Mouse (Mus musculus) liver (tissue): Measurements from ENCODE around the gene Cdk20.

Experiments used
- DNase-seq: peaks from one replicate; pipeline ENCODE4 v3.0.0-alpha.2; 2020; ENCODE audit warnings: mixed read lengths

Cdk20 gene

DNA sequence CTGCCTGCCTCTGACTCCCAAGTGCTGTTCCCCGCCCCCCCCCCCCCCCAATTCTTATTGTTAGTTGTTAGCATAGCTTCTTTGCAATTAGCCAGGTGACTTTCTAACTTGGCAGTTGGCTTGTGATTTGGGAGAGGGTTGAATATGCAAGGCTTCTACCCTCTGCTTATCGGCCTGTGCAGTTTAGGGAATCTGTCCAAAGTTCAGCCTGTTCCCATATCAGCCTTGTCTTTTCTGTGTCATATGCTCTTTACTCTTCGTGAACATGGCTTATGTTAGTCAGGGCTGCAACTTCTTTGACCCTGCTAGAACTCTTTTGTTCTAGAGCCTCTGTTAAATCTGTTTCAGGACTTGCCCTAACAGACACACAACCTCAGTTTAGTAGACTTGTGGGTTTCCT is 7.8 kb upstream of the Cdk20 start:
- DNase-seq, result no peak

DNA sequence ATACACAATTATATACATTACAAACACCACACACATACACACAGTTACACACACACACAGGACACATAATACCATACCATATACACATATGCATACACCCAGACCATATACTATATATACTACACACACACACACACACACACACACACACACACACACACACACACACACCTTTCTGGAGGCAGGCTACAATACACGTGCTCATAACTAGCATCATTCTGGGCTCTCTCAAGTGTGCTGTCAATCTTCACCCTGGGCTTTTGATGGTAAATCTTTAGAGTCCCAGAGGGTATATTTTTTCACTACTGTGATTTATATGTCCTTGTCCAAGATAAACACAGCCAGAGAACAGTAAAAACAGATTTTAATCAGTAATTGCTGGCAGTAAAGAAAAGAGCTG is 6.8 kb upstream of the Cdk20 start:
- DNase-seq, result no peak

DNA sequence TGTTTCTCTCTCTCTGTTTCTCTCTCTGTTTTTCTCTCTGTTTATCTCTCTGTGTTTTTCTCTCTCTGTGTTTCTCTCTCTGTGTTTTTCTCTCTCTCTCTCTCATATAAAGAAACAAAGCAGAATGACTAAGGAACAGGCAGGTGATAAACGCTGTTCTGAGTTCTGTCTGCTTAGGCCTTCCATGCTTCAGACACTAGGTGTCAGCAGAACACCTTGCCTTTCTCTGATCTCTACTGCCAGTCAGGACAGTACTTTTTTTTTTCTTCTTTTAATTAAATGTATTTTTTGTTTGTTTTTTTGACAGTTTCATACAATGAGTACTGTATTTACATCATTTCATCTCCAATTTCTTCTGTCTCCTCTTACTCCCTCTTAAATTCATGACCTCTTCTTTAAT is 2.8 kb upstream of the Cdk20 start:
- DNase-seq, result no peak

DNA sequence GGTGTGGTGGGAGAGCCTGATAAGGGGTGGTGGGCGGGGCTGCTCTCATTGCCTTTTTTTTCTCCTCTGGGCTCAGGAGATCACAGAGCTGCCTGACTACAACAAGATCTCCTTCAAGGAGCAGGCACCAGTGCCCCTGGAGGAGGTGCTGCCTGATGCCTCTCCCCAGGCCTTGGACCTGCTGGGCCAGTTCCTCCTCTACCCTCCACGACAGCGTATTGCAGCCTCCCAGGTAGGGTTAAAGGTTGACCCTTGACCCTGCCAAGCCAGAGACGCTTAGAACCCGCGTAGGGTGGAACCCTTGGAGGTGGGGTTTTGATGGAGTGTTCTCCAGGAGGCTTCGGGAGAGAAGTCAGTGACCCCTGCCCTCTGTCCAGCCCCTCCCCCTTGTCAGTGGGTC is 5.7 kb downstream of the Cdk20 start:
- no peak for DNase-seq

DNA sequence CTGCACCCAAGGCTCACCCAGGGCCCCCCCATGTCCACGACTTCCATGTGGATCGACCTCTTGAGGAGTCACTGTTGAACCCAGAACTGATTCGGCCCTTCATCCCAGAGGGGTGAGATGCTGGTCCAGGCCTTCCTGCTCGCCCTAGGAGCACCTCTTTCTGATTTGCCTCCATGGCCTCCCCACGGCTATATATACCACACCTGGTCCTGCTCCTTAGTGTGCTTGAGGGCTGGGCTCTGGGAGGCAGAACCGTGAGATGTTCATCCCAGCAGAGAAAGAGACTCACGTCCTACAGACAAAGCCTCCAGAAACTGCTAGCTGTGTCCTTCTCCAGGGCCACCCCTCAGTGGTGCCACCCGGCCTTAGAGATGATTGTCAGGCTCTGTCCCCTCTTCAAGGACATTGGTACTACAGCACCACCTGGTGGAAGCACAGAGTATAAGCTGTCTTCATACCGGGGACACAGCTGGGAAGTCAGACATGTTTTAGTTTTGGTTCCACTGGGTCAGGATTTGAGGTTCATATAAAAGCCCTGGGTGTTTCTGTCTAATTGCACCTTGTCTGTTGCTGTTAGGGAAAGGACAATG is 6.8 kb downstream of the Cdk20 start:
- peak; percentile 76 for DNase-seq

DNA sequence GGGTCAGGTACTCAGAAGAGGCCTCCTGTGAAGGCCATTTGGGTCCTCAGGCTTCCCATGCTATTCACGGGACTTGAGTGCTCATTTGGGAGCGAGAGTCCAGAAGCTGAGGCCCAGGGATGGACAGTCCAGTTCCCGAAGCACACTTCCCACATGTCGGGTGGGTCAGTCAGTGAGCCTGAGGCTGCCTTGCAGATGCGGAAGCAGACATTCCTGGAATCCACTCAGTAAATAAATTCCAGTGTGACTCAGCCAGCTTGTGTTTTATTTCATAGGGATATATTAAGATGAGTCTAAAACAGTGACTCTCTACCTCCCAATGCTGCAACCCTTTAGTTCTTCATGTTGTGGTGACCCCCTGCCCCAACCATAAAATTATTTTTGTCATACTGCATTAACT is 7.4 kb downstream of the Cdk20 start:
- no peak for DNase-seq

DNA sequence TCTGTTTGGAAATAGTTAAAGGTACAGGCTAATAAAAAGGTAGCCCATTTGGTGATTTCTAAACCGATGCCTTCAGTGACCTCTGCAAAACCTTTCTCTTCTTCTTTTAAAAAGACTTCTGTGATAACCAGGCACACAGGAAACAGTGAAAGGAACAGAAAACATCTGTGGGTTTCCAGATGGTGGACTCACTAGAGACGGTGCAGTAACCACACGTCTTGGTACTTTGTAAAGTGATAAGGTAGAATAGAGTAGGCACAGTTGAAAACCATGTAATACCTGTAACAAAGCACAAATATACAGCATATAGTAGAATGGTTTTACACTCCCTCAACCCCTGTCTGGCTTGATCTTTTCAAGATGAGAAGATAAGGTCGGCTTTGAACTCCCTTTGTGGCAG is 8.5 kb downstream of the Cdk20 start:
- DNase-seq, result no peak

DNA sequence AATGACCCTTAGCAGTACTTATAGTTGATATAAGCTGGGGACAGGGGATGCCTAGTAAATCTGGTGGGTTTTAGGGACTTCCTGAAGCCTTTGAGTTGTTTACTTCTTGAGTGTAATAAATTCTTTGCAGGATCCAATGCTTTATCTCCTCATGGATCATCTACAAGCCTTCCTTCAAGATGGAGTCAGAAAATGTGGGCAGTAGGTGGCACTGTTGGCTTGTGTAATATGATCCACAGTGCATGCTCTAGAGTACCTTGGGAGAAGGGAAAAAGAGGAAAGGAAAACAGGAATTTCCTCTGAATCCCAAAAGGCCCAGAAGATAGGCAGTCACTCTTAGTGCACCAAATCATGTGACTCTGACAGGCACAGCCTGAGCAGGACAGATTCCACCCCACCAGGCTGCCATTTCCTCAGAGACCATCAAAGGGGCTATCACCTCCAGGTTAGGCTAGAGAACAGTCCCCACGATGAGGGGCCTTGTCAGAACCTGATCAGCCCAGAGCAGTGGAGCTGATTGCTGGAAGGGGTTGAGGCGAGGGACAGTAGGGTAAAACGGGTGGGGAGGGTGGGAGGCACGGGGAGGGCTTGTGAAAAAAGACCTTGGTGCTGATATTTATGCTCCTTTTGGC is 11.3 kb downstream of the Cdk20 start:
- DNase-seq, result peak; percentile 49

DNA sequence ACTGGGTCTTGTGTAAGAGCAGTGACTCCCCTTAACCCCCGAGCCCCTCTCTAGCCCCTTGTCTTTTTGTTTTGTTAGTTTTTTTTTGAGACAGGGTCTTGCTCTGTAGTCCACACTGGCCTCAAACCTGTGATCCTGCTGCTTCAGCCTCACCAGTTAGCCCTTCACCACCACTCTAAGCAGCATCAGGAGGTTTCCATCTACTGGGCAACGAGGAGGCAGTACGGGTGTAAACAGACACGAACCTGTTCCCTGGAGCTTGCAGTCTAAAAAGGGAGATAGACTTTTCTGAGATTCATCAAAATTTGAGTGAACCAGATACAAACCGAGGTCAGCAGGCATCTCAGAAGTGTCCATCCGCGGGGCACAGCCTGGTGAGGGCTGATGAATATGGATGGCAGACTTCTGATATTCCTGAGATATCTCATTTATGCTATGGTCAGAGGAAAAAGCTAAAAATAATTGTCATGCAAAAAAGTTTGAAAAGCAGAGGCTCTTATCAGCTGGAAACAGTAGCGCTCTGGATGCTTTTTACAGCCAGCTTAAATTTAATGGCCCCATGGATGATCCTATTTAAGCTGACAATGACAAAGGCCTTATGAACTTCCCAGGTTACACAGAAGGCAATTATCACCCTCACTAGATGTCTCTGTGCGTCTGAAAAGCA is 13.3 kb downstream of the Cdk20 start:
- no peak for DNase-seq

DNA sequence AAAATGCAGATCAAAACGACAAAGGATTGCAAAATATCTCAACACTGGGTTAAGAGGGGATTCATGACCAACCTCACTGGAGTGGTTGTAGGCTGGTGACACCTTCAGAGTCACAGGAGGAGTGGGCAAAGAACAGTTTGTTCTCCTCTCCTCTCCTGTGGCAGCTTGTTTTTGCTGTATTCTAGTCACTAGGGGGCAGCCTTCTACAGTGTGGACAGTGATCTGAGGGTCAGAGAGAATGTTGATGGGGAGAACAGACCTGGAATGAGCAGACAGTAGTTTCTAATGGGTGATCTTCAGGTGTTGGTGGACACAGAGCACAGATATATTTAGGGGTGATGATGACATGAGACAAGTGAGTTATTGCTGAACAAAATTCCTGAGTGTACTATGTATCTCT is 15.8 kb downstream of the Cdk20 start:
- DNase-seq, result peak; percentile 27

DNA sequence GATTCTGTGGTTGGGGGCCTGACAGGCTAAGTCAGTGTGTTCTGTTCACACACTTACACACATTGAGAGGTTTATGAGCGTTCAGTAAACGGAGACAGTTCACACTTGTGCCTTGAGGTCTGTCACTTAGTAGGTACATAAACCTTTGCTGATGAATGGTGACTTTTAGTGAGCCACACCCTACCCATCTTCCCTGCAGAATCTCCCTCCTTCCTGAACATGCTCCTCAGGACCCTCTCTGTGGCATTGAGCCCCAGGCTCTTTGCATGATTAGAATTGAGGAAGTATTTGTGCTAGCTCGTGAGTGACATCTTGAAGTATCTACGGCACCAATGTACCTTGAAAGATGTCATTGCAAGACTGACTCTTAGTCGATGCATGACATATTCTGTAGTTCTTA is 16.6 kb downstream of the Cdk20 start:
- no peak for DNase-seq

DNA sequence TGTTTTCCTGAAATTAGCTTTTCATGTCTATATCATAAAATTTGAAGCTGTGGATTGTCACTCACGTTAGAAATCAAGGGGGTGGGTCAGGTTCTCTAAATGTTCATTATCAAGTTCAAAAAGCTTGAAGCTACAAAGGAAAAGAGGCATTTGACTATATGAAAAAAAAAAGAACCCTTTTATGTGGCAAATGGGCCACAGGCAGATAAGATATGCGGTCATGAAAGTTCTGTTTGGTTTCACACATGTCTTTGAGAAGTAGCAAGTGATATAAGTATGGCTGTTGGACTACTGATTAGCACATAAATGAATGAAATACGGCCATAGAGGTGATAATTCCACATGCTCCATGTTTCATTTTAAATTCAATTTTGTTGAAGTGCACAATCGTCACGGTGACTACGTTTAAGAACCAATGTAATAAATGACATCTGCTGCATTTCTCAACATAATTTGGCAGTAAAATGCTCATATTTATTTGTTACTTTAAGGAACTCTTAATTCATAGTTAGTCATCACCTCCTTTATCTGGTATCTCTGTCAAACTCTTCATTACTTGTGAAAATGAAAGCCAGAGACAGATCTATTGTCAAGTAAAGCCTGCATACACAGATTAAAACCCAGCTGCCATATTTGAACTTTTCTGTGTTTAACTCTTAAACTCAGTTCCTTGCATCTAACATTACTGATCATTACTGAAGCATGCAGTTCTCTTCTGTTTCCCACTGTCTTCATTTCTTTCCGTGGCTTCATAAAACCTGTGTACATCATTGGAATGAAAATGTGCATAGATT is 18.1 kb downstream of the Cdk20 start:
- no peak for DNase-seq

DNA sequence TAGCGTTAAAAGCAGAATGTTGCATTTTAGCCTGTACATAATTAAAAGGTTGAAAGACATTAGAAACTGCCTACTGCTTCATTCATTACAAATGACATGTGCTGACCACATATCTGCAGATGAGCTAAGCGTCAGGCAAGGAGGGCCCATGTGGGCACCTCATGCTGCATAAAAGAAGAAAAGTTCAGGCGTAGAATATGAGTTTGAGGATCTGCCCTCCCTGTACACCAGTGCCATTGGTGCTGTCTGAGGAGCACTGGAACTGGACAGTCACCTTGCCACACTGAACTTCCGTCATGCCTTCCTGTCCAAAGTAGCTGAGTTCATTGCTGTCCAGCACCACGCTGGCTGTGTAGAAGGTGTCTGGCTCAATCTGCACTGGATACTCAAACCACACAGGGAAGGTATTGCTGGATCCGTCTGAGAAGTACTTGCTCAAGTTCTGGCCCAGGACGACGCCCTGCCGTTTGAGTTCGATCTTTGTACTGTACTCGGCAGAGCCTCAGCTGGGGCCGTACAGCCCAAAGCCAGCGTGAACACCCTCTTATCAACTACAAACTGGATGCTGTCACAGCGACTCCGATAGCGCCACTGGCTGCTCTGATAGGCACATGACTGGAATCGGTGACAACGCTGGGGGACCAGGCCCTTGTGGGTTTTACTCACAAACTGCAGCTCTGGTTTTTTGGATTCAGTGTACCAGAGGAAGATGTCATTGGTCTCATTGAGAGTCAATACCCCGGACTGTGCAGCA is 25.3 kb downstream of the Cdk20 start:
- DNase-seq, result peak; percentile 77

DNA sequence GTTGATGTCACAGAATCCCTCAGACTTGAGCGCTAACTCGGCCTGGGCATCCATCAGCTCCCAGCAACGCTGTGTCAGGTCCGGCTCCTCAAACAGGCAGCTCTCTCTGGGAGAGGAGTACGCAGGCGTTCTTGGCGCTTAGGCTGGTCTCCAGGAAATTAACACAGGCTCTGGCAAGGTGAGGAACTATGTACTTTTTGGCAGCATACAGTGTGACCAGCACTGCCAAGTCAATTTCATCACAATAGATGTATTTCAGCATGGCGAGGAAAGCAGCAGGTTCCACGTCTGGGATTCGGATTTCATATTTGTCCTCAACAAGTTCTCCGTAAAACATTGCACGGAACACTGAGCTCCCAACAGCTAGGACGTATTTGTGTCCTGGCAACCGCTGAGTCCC is 26.1 kb downstream of the Cdk20 start:
- DNase-seq, result no peak

DNA sequence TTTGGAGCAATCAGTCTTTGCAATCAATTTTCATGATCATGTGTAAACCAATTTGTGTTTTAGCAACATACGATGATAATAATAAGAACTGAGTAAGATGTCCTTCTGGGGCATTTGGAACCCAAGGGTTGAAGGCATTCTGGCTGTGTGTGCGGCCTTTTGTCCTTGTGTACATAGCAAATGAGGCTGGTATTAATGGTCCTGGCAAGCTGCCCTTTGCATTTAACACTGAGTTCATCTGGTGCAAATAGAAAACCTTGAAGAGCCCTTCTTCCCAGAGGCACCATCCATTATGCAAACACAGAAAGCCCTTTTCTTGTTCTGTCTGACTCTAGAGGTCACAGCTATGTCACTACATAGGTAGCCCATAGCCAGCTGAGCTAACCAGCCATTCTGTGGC is 30.5 kb downstream of the Cdk20 start:
- no peak for DNase-seq

DNA sequence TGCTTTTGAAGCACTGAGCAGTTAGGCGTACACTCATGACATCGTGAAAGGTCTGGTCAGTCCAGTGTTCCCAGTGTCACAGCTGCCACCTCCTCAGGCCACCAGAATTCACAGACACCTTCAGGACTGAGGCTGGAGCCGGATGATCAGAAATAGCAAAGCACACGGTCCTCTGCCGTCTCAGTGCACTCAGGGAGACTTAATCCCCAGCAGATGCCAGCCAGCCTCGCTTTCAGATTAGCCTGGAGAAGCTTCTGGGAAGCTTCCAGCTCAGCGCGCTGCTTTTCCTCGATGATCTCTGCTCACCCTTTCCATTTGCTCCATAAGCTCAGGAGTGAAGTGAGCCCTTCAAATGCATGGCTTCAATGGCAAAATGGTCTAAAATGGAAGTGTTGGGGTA is 33.1 kb downstream of the Cdk20 start:
- no peak for DNase-seq

DNA sequence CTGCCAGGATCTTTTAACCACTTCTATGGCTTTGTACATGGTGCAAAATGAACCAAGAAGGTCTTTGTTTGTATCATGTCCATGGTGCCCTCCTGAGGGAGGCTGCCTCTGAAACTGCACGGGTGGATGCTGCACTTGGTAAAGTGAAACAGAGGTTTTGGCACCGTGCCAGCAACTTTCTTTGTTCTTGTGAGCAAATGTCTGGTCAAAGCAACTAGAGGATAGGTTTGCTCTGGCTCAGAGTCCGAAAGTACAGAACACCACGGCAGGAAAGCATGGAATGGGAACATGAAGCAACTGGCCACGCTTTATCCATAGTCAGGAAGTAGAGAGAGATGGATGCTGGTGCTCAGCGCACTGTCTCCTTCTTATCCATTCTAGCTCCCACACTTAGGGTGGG is 35.8 kb downstream of the Cdk20 start:
- DNase-seq, result peak; percentile 20

DNA sequence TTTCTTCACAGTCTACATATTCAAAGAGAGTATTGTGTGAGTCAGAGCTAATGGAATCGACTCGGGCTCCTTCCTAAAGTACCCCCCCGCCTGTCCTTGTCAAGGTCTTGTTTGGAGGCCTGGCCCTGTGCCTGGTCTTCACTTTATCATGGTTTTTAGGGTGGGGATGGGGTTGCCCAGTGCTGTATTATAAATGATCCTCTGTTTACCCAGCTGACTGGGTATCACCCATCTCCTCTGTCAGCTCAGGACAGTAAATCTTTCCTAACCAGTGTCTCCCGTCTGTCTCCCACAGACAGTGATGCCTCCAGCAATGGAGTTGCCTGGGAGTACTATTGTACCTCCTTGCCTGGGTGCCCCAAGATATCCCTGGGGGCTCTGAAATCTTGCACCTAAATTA is 45.9 kb downstream of the Cdk20 start:
- no peak for DNase-seq

DNA sequence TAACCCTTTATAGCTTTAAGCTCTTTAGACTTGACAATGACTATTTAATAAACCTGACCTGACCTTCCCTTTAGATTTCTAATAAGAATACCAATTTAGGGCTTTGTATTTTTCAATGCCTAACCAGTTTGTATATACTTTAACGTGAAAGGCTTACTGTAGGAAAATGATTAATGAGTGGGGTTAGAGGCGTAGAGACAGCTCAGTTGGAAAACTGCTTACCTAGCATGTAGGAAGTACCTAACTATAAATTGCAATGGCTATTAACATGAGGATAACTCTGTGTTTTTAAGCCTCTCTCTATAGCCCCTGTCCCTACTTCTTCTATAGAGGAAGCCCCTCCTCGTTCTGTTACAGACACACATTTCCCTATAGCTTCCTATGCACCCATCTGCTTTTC is 47.8 kb downstream of the Cdk20 start:
- DNase-seq, result no peak

DNA sequence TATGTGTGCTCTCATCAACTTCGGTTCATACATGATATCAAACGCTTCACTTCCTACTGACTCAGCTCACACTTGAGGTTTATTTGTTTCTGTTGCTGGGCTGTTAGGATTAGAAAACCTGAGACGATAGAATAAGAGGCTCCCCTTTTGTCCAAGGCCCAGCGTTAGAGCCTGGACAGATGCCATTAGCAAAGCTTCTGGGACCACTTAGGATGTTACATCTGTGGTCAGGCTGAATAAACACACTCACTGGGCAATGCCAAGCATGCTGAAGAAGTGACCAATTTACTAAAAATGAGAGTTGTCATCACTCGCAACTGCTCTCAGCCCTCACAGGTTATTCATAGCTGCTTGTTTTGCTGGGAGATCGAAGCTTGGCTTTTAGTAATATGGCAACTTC is 57.8 kb downstream of the Cdk20 start:
- DNase-seq, result no peak
